Mouse (Mus musculus) small intestine, adult 2 months (tissue): ENCODE data around the gene Ifitm1.

Experiments
- CTCF ChIP-seq: fragments of 200-500 bp; IDR thresholded peaks from 2 replicates; pipeline ENCODE4 v1.5.1; 2012; ENCODE audit warnings: low read depth, mild to moderate bottlenecking, control low read depth, inconsistent platforms, low read length, moderate library complexity, mixed read lengths; ENCODE audit not compliant: insufficient replicate concordance, insufficient read length; ENCODE audit errors: extremely low read depth
- POLR2A ChIP-seq: fragments of 200-500 bp; IDR thresholded peaks from 2 replicates; pipeline ENCODE4 v1.6.1; 2012; ENCODE audit warnings: low read depth, mild to moderate bottlenecking, control low read depth, inconsistent platforms, low read length, moderate library complexity

DNA sequence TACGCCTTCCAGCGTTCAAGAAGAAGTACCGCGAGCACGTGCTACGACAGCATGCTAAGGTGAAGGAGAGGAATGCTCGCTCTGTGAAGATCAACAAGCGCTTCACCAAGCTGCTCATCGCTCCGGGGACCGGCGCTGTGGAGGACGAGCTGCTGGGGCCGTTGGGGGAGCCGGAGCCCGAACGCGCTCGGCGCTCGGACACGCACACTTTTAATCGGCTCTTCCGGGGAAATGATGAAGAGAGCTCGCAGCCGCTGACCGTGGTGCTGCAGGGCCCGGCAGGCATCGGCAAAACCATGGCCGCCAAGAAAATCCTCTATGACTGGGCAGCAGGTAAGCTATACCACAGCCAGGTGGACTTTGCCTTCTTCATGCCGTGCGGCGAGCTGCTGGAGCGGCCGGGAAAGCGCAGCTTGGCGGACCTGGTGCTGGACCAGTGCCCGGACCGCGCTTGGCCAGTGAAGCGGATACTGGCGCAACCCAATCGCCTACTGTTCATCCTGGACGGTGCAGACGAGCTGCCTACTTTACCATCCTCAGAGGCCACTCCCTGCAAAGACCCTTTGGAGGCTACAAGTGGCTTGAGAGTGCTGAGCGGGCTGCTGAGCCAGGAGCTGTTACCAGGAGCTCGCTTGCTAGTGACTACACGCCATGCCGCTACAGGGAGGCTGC is 44.5 kb upstream of the Ifitm1 start:
- TF ChIP-seq POLR2A (no peak; the same call in 1 of the 2 replicates), CTCF (no peak)
